In genomic region chr9:120918642-120919041, GRCm38 (mm10) we compare ENCODE assay signal across 15 mouse cellular contexts. TPM values are rescaled to one million over a fixed set of nuclear protein-coding genes. Genes with fewer than 3 reads are reported as not detected.
DNase-seq lines count a peak whose midpoint lies in the region; ATAC-seq and TF ChIP-seq lines count a peak whose summit lies in the region.
"Had no signal": no experiment of that assay in that cellular context is flagged by ENCODE, and none has a peak within 500 bp of the region (broad histone marks: within the 10 kb centered on the region; RNA-seq: fewer than 3 reads in every experiment).

No protein-coding gene starts in this region.

- H3K9ac ChIP-seq in heart, embryonic 13.5 days, result peak overlapping the region; percentile 47; the same call in 1 of the 2 replicates
- H3K9ac ChIP-seq in heart, embryonic 11.5 days (ENCODE audit: low read depth, low read length), result no peak overlapping the region
- H3K9ac ChIP-seq in liver, embryonic 16.5 days (ENCODE audit: low read depth, low read length), result no peak overlapping the region
- no peak overlapping the region for H3K9ac ChIP-seq in liver, postnatal 0 days (replicated peaks)
- H3K9ac ChIP-seq in embryonic facial prominence, embryonic 15.5 days, result no peak overlapping the region
- H3K9ac ChIP-seq: forebrain, embryonic 12.5 days; liver, embryonic 12.5 days; neural tube, embryonic 13.5 days had no signal

- no peak for TF ChIP-seq EP300 in liver, postnatal 0 days (IDR thresholded peaks at IDR 0.05; ENCODE audit: low read depth)

- no peaks in the 10 kb centered on the region for H3K27me3 ChIP-seq in heart, embryonic 13.5 days (replicated peaks)
- H3K27me3 ChIP-seq in heart, embryonic 11.5 days (ENCODE audit: control insufficient read depth, insufficient read depth, low read length), result no peaks in the 10 kb centered on the region
- no peaks in the 10 kb centered on the region for H3K27me3 ChIP-seq in liver, embryonic 16.5 days (ENCODE audit: control insufficient read depth, insufficient read depth, low read depth, low read length)
- H3K27me3 ChIP-seq in liver, postnatal 0 days (ENCODE audit: insufficient read depth, low read length), result no peaks in the 10 kb centered on the region
- peaks cover 7% of the 10 kb centered on the region for H3K27me3 ChIP-seq in E14TG2a.4 (ENCODE audit: insufficient read depth, low read length)
- H3K27me3 ChIP-seq in embryonic facial prominence, embryonic 15.5 days, result no peaks in the 10 kb centered on the region
- H3K27me3 ChIP-seq: forebrain, embryonic 12.5 days; liver, embryonic 12.5 days; neural tube, embryonic 13.5 days had no signal

- ATAC-seq in heart, embryonic 13.5 days (ENCODE audit: extremely low read depth, insufficient number of reproducible peaks, low FRiP score, low TSS enrichment), result no peak
- no peak for ATAC-seq in heart, embryonic 11.5 days (replicated peaks; ENCODE audit: insufficient number of reproducible peaks, low FRiP score, low TSS enrichment)
- ATAC-seq in liver, embryonic 16.5 days (ENCODE audit: low read depth), result peak; percentile 33; the same call in 1 of the 2 replicates
- no peak for ATAC-seq in liver, postnatal 0 days
- no peak for ATAC-seq in embryonic facial prominence, embryonic 15.5 days (ENCODE audit: insufficient number of reproducible peaks, low FRiP score, low TSS enrichment, low read depth)
- no peak for ATAC-seq in erythroblast, adult 5-6 weeks (replicated peaks; ENCODE audit: low FRiP score, poor library complexity, severe bottlenecking)
- ATAC-seq: inflammation-experienced regulatory T-cells, adult 6 months; liver, embryonic 12.5 days had no signal

- TF ChIP-seq CTCF in liver, postnatal 0 days (IDR thresholded peaks at IDR 0.05; ENCODE audit: low read depth), result no peak
- no peak; the same call in 1 of the 2 replicates for TF ChIP-seq CTCF in E14TG2a.4 (conservative IDR thresholded peaks at IDR 0.05; ENCODE audit: low read length)

- no peak overlapping the region for H3K4me3 ChIP-seq in heart, embryonic 13.5 days
- no peak overlapping the region for H3K4me3 ChIP-seq in heart, embryonic 11.5 days (ENCODE audit: low read depth, low read length)
- no peak overlapping the region for H3K4me3 ChIP-seq in liver, embryonic 16.5 days (ENCODE audit: low read depth, low read length)
- H3K4me3 ChIP-seq in liver, postnatal 0 days (ENCODE audit: low read depth, low read length), result no peak overlapping the region
- H3K4me3 ChIP-seq in E14TG2a.4 (replicated peaks; ENCODE audit: low read length), result peak overlapping the region; percentile 24; the same call in 1 of the 2 replicates
- no peak overlapping the region for H3K4me3 ChIP-seq in embryonic facial prominence, embryonic 15.5 days (replicated peaks)
- H3K4me3 ChIP-seq: forebrain, embryonic 12.5 days; liver, embryonic 12.5 days; neural tube, embryonic 13.5 days had no signal

- 26% methylated on average over 6 of the region's 6 CpGs for WGBS in heart, embryonic 13.5 days
- 32% methylated on average over 6 of the region's 6 CpGs for WGBS in heart, embryonic 11.5 days (ENCODE audit: insufficient replicate concordance)
- WGBS in liver, embryonic 16.5 days (ENCODE audit: insufficient replicate concordance), result 38% methylated on average over 6 of the region's 6 CpGs
- WGBS in liver, postnatal 0 days (ENCODE audit: insufficient replicate concordance), result 43% methylated on average over 6 of the region's 6 CpGs
- WGBS in embryonic facial prominence, embryonic 15.5 days, result 32% methylated on average over 6 of the region's 6 CpGs

- H3K9me3 ChIP-seq in heart, embryonic 13.5 days, result 0 out of 2 replicates have a peak, but pooled peaks cover 4% of the 10 kb centered on the region
- H3K9me3 ChIP-seq in heart, embryonic 11.5 days (replicated peaks; ENCODE audit: control insufficient read depth, low read length), result no peaks in the 10 kb centered on the region
- no peaks in the 10 kb centered on the region for H3K9me3 ChIP-seq in liver, embryonic 16.5 days (replicated peaks; ENCODE audit: control insufficient read depth, low read length)
- no peaks in the 10 kb centered on the region for H3K9me3 ChIP-seq in liver, postnatal 0 days (ENCODE audit: low read length)
- no peaks in the 10 kb centered on the region for H3K9me3 ChIP-seq in E14TG2a.4 (ENCODE audit: low read length)
- no peaks in the 10 kb centered on the region for H3K9me3 ChIP-seq in embryonic facial prominence, embryonic 15.5 days (replicated peaks)
- H3K9me3 ChIP-seq: neural tube, embryonic 13.5 days had no signal

- peaks cover 14% of the 10 kb centered on the region for H3K4me1 ChIP-seq in heart, embryonic 13.5 days
- H3K4me1 ChIP-seq in heart, embryonic 11.5 days (ENCODE audit: control insufficient read depth, insufficient read depth, low read length), result peaks cover 6% of the 10 kb centered on the region; the same call in 1 of the 2 replicates
- H3K4me1 ChIP-seq in liver, embryonic 16.5 days (ENCODE audit: control insufficient read depth, low read depth, low read length), result peaks cover 2% of the 10 kb centered on the region; the same call in 1 of the 2 replicates
- no peaks in the 10 kb centered on the region for H3K4me1 ChIP-seq in liver, postnatal 0 days (ENCODE audit: insufficient read depth)
- H3K4me1 ChIP-seq in E14TG2a.4 (replicated peaks; ENCODE audit: low read depth, low read length), result peaks cover 80% of the 10 kb centered on the region
- H3K4me1 ChIP-seq in embryonic facial prominence, embryonic 15.5 days, result 0 out of 2 replicates have a peak, but pooled peaks cover 8% of the 10 kb centered on the region
- H3K4me1 ChIP-seq: forebrain, embryonic 12.5 days had no signal

- no peak for DNase-seq in liver, postnatal 0 days
- DNase-seq in natural killer cell, adult 2 months (ENCODE audit: low spot score in 2 of 2), result no peak
- DNase-seq: gastrocnemius, postnatal 14 days; midbrain, embryonic 14.5 days; thymus, postnatal 14 days had no signal

- H3K36me3 ChIP-seq in heart, embryonic 13.5 days, result no peaks in the 10 kb centered on the region
- H3K36me3 ChIP-seq in heart, embryonic 11.5 days (ENCODE audit: control insufficient read depth, insufficient read depth, low read length), result no peaks in the 10 kb centered on the region
- no peaks in the 10 kb centered on the region for H3K36me3 ChIP-seq in liver, embryonic 16.5 days (ENCODE audit: control insufficient read depth, insufficient read depth)
- H3K36me3 ChIP-seq in liver, postnatal 0 days (replicated peaks; ENCODE audit: insufficient read depth, low read length), result no peaks in the 10 kb centered on the region
- H3K36me3 ChIP-seq in E14TG2a.4 (ENCODE audit: insufficient read depth, low read length), result no peaks in the 10 kb centered on the region
- H3K36me3 ChIP-seq in embryonic facial prominence, embryonic 15.5 days, result no peaks in the 10 kb centered on the region
- H3K36me3 ChIP-seq: forebrain, embryonic 12.5 days; liver, embryonic 12.5 days; neural tube, embryonic 13.5 days had no signal

- H3K27ac ChIP-seq in heart, embryonic 13.5 days (replicated peaks), result no peak overlapping the region
- no peak overlapping the region for H3K27ac ChIP-seq in heart, embryonic 11.5 days (ENCODE audit: low read depth, low read length)
- H3K27ac ChIP-seq in liver, embryonic 16.5 days (ENCODE audit: low read length), result no peak overlapping the region
- no peak overlapping the region for H3K27ac ChIP-seq in liver, postnatal 0 days (ENCODE audit: low read depth)
- peak overlapping the region; percentile 83 for H3K27ac ChIP-seq in embryonic facial prominence, embryonic 15.5 days (replicated peaks)
- H3K27ac ChIP-seq: forebrain, embryonic 12.5 days; liver, embryonic 12.5 days; neural tube, embryonic 13.5 days had no signal

- no peak overlapping the region for H3K4me2 ChIP-seq in heart, embryonic 13.5 days
- no peak overlapping the region for H3K4me2 ChIP-seq in heart, embryonic 11.5 days
- H3K4me2 ChIP-seq in liver, embryonic 16.5 days (ENCODE audit: low read depth, low read length), result no peak overlapping the region
- H3K4me2 ChIP-seq in liver, postnatal 0 days (ENCODE audit: low read depth, low read length), result no peak overlapping the region
- H3K4me2 ChIP-seq in embryonic facial prominence, embryonic 15.5 days (replicated peaks), result no peak overlapping the region
- H3K4me2 ChIP-seq: forebrain, embryonic 12.5 days; liver, embryonic 12.5 days; neural tube, embryonic 13.5 days had no signal

RNA-seq across cellular contexts. Expression of gene Ctnnb1, which starts 10.4 kb away (rescaled TPM):
- 317 and 335 TPM in 2 replicates for polyA plus RNA-seq in heart, embryonic 13.5 days (2015; fragmentation: Nextera tagmentation; extraction: Ambion mirVana)
- polyA plus RNA-seq in heart, embryonic 11.5 days (2014; fragmentation: Nextera tagmentation; extraction: Ambion mirVana), result 433 and 469 TPM in 2 replicates
- 90.6 and 94.7 TPM in 2 replicates for polyA plus RNA-seq in liver, embryonic 16.5 days (2015; fragmentation: Nextera tagmentation; extraction: Ambion mirVana)
- polyA plus RNA-seq in liver, postnatal 0 days (2015; fragmentation: Nextera tagmentation; extraction: Ambion mirVana), result 66.5 and 72.7 TPM in 2 replicates
- 614 and 657 TPM in 2 replicates for polyA plus RNA-seq in embryonic facial prominence, embryonic 15.5 days (2015; fragmentation: Nextera tagmentation; extraction: Ambion mirVana)
- total RNA-seq in erythroblast, adult 5-6 weeks (2015; ENCODE audit: low replicate concordance), result 138 and 172 TPM in 2 replicates
- total RNA-seq in erythroblast, adult 5-6 weeks (2017; ENCODE audit: low replicate concordance), result 182 and 196 TPM in 2 replicates
